Mouse (Mus musculus) midbrain, postnatal 0 days (tissue): ENCODE results near the gene Dock6. TPM values are rescaled to one million over a fixed set of nuclear protein-coding genes. Genes with fewer than 3 reads are reported as not detected.

Source experiments
- ATAC-seq: fragments of 200-750 bp; cut with Nextera tagmentation; 2 replicates; pipeline ENCODE4 v1.8.0; 2017; ENCODE audit warnings: moderate number of reproducible peaks, mild to moderate bottlenecking, moderate TSS enrichment, moderate library complexity; ENCODE audit not compliant: low FRiP score
- DNase-seq: peaks from one replicate; pipeline ENCODE4 v3.0.0-alpha.2; 2015; ENCODE audit warnings: low spot score
- H3K27ac ChIP-seq: fragments of 300-500 bp; sonication (generic); 2 replicates; pipeline ENCODE4 v1.5.1; 2014; ENCODE audit warnings: low read depth, mild to moderate bottlenecking, low read length, mixed read lengths
- H3K27me3 ChIP-seq: fragments of 300-500 bp; sonication (generic); 2 replicates; pipeline ENCODE4 v1.6.1; 2014; ENCODE audit warnings: low read length, control low read depth, mixed read lengths; ENCODE audit not compliant: insufficient read depth
- H3K36me3 ChIP-seq: fragments of 300-500 bp; sonication (generic); 2 replicates; pipeline ENCODE4 v1.6.1; 2014; ENCODE audit warnings: low read length, control low read depth, mixed read lengths; ENCODE audit not compliant: insufficient read depth
- H3K4me1 ChIP-seq: fragments of 300-500 bp; sonication (generic); 2 replicates; pipeline ENCODE4 v1.6.1; 2014; ENCODE audit warnings: mild to moderate bottlenecking, control low read depth, antibody characterized with exemption, low read length, mixed read lengths; ENCODE audit not compliant: insufficient read depth
- H3K4me2 ChIP-seq: fragments of 300-500 bp; sonication (generic); 2 replicates; pipeline ENCODE4 v1.6.1; 2014; ENCODE audit warnings: low read depth, mild to moderate bottlenecking, low read length, mixed read lengths; ENCODE audit not compliant: poor library complexity, severe bottlenecking
- H3K4me3 ChIP-seq: fragments of 300-500 bp; sonication (generic); 2 replicates; pipeline ENCODE4 v1.5.1; 2014; ENCODE audit warnings: low read depth, mild to moderate bottlenecking, low read length, moderate library complexity
- H3K9ac ChIP-seq: fragments of 300-500 bp; sonication (generic); replicated peaks from 2 replicates; pipeline ENCODE4 v1.6.1; 2014; ENCODE audit warnings: mild to moderate bottlenecking, low read length, moderate library complexity, mixed read lengths; ENCODE audit not compliant: poor library complexity, severe bottlenecking
- H3K9me3 ChIP-seq: fragments of 300-500 bp; sonication (generic); 2 replicates; pipeline ENCODE4 v1.6.1; 2016; ENCODE audit warnings: low read length, control low read depth
- CTCF ChIP-seq: IDR thresholded peaks from 2 replicates; pipeline ENCODE4 v1.5.1; 2016; ENCODE audit warnings: antibody characterized with exemption, mild to moderate bottlenecking
- WGBS: fragments of 180-500 bp; shearing (Covaris S2); extraction: QIAGEN DNeasy Blood & Tissue Kit; methylation state at CpG from one replicate; pipeline ENCODE4 v1.1.7; 2014; 5-methylcytosine and 5-hydroxymethylcytosine counted together
- polyA plus RNA-seq: library from polyadenylated mRNA; unstranded; fragments of >200 nt; fragmentation: Nextera tagmentation; extraction: Ambion mirVana; gene quantifications from 2 replicates; pipeline ENCODE4 v1.2.1, GENCODE M21; 2015
- total RNA-seq: library from RNA; depleted of rRNA; stranded (reverse); fragments of >200 nt; gene quantifications from 2 replicates; pipeline ENCODE4 v1.2.3, GENCODE M21; 2014

The Dock6 gene
- total and polyA plus RNA-seq, 2 experiments from 2014 or later, result 11.3 to 18.0 TPM

- Histone ChIP-seq H3K27me3 (no peaks in the 10 kb centered on the region), H3K27ac (no peak overlapping the region), H3K4me1 (no peaks in the 10 kb centered on the region), H3K4me3 (no peak overlapping the region), H3K4me2 (no peak overlapping the region), H3K36me3 (no peaks in the 10 kb centered on the region), H3K9me3 (no peaks in the 10 kb centered on the region), H3K9ac (no peak overlapping the region)
- TF ChIP-seq CTCF, result no peak
- 74% methylated on average over 7 of the region's 7 CpGs for WGBS
- ATAC-seq (no peak), DNase-seq (no peak)
Observed at GRCm38 (mm10) chr9:21849691-21850677, 2.5 kb downstream of the Dock6 start.

GRCm38 (mm10) chr9:21847926-21848325, 4.5 kb downstream of the Dock6 start:
- H3K4me2 ChIP-seq, result no peak overlapping the region
- H3K9ac ChIP-seq, result no peak overlapping the region
- H3K27me3 ChIP-seq, result no peaks in the 10 kb centered on the region
- no peak for ATAC-seq
- no peak overlapping the region for H3K4me3 ChIP-seq
- H3K36me3 ChIP-seq, result no peaks in the 10 kb centered on the region
- no peak overlapping the region; the same call in 1 of the 2 replicates for H3K27ac ChIP-seq
- H3K9me3 ChIP-seq, result no peaks in the 10 kb centered on the region
- TF ChIP-seq CTCF, result no peak
- no peaks in the 10 kb centered on the region for H3K4me1 ChIP-seq
- 21% methylated on average over 10 of the region's 10 CpGs for WGBS
- no peak for DNase-seq

GRCm38 (mm10) chr9:21847425-21847824, 5.0 kb downstream of the Dock6 start:
- no peak overlapping the region for H3K4me2 ChIP-seq
- 27% methylated on average over 3 of the region's 3 CpGs for WGBS

GRCm38 (mm10) chr9:21846755-21847341, 5.6 kb downstream of the Dock6 start:
- no peak overlapping the region for H3K27ac ChIP-seq
- H3K27me3 ChIP-seq, result no peaks in the 10 kb centered on the region
- H3K9me3 ChIP-seq, result no peaks in the 10 kb centered on the region
- TF ChIP-seq CTCF, result no peak
- WGBS, result 30% methylated on average over 11 of the region's 11 CpGs
- 0 out of 2 replicates have a peak, but pooled peaks have one; percentile 3 for ATAC-seq
- DNase-seq, result no peak
- H3K9ac ChIP-seq, result 0 out of 2 replicates have a peak overlapping the region, but pooled peaks have one; percentile 8
- no peaks in the 10 kb centered on the region for H3K4me1 ChIP-seq
- H3K36me3 ChIP-seq, result no peaks in the 10 kb centered on the region
- peak overlapping the region; percentile 24 for H3K4me2 ChIP-seq
- H3K4me3 ChIP-seq, result no peak overlapping the region

More at GRCm38 (mm10) chr9:21847425-21847824, 5.0 kb downstream of the Dock6 start:
- Histone ChIP-seq H3K9ac (0 out of 2 replicates have a peak overlapping the region, but pooled peaks have one; percentile 8), H3K27ac (no peak overlapping the region; the same call in 1 of the 2 replicates), H3K4me1 (no peaks in the 10 kb centered on the region), H3K4me3 (no peak overlapping the region), H3K27me3 (no peaks in the 10 kb centered on the region), H3K36me3 (no peaks in the 10 kb centered on the region), H3K9me3 (no peaks in the 10 kb centered on the region)
- no peak for TF ChIP-seq CTCF
- DNase-seq (no peak), ATAC-seq (no peak)

- DNase-seq (no peak), ATAC-seq (no peak)
- no peak for TF ChIP-seq CTCF
- Histone ChIP-seq H3K4me1 (no peaks in the 10 kb centered on the region), H3K9me3 (no peaks in the 10 kb centered on the region), H3K4me3 (no peak overlapping the region), H3K27me3 (no peaks in the 10 kb centered on the region), H3K27ac (no peak overlapping the region), H3K36me3 (no peaks in the 10 kb centered on the region), H3K9ac (no peak overlapping the region), H3K4me2 (no peak overlapping the region)
- 65% methylated on average over 14 of the region's 14 CpGs for WGBS
Observed at GRCm38 (mm10) chr9:21845381-21846080, 6.9 kb downstream of the Dock6 start.
